Mouse (Mus musculus): ENCODE measurements around the gene Cpm.
A peak's percentile ranks its signal among the peaks of the same experiment; 100 is the strongest.

Cpm gene

GRCm38 (mm10) chr10:117676036-117676643 lies 46.8 kb downstream of the Cpm start:
- DNase-seq (ENCODE audit: low spot score in 2 of 2) = peak; percentile 33 to 40

GRCm38 (mm10) chr10:117676644-117677313 lies 47.5 kb downstream of the Cpm start:
- peak; percentile 31 to 33 for DNase-seq (ENCODE audit: low spot score in 2 of 2)

GRCm38 (mm10) chr10:117677494-117678236 lies 48.4 kb downstream of the Cpm start:
- DNase-seq (ENCODE audit: low spot score in 2 of 2) = no peak

GRCm38 (mm10) chr10:117678357-117678756 lies 49.1 kb downstream of the Cpm start:
- DNase-seq (ENCODE audit: low spot score in 2 of 2) = no peak

GRCm38 (mm10) chr10:117679029-117679686 lies 49.9 kb downstream of the Cpm start:
- no peak for DNase-seq (ENCODE audit: low spot score in 2 of 2)

GRCm38 (mm10) chr10:117679963-117680473 lies 50.7 kb downstream of the Cpm start:
- no peak for DNase-seq (ENCODE audit: low spot score in 2 of 2)

GRCm38 (mm10) chr10:117680868-117681513 lies 51.7 kb downstream of the Cpm start:
- DNase-seq (ENCODE audit: low spot score in 2 of 2) = no peak

- no peak for DNase-seq (ENCODE audit: low spot score in 2 of 2)
Measured at GRCm38 (mm10) chr10:117681543-117681942, 52.2 kb downstream of the Cpm start.

GRCm38 (mm10) chr10:117681999-117682857 lies 52.9 kb downstream of the Cpm start:
- no peak for DNase-seq (ENCODE audit: low spot score in 2 of 2)

- DNase-seq (ENCODE audit: low spot score in 2 of 2) = no peak
Measured at GRCm38 (mm10) chr10:117682858-117683733, 53.8 kb downstream of the Cpm start.

- no peak for DNase-seq (ENCODE audit: low spot score in 2 of 2)
Measured at GRCm38 (mm10) chr10:117683734-117684037, 54.4 kb downstream of the Cpm start.

GRCm38 (mm10) chr10:117684298-117685170 lies 55.2 kb downstream of the Cpm start:
- no peak for DNase-seq (ENCODE audit: low spot score in 2 of 2)

GRCm38 (mm10) chr10:117685171-117685848 lies 56.0 kb downstream of the Cpm start:
- DNase-seq (ENCODE audit: low spot score in 2 of 2) = no peak

- DNase-seq (ENCODE audit: low spot score in 2 of 2) = no peak
Measured at GRCm38 (mm10) chr10:117685849-117686591, 56.7 kb downstream of the Cpm start.

- DNase-seq (ENCODE audit: low spot score in 2 of 2) = no peak
Measured at GRCm38 (mm10) chr10:117687018-117687417, 57.7 kb downstream of the Cpm start.

GRCm38 (mm10) chr10:117687577-117687976 lies 58.3 kb downstream of the Cpm start:
- no peak for DNase-seq (ENCODE audit: low spot score in 2 of 2)
